Mouse (Mus musculus) left cerebral cortex, postnatal 14 days (tissue): ENCODE measurements around the gene 1500011B03Rik. TPM values are rescaled to one million over a fixed set of nuclear protein-coding genes. Genes with fewer than 3 reads are reported as not detected.

Experiments
- DNase-seq, 2 experiments: peaks; one replicate each; pipeline ENCODE4 v3.0.0; 2021 to 2022; ENCODE audit warnings: low spot score in 2 of 2, mixed read lengths in 1 of 2
- intact Hi-C: fragments of 180-260 bp; cut with DNase I; formaldehyde crosslinking; loops from one replicate; pipeline ENCODE4 v1.15.1; 2025
- total RNA-seq, 2 experiments: library from RNA; stranded (reverse); gene quantifications; 2 replicates each; pipeline ENCODE4 v1.2.3; 2021

The 1500011B03Rik gene
- total RNA-seq, 2 experiments from 2014 or later: 170 to 179 TPM

DNA sequence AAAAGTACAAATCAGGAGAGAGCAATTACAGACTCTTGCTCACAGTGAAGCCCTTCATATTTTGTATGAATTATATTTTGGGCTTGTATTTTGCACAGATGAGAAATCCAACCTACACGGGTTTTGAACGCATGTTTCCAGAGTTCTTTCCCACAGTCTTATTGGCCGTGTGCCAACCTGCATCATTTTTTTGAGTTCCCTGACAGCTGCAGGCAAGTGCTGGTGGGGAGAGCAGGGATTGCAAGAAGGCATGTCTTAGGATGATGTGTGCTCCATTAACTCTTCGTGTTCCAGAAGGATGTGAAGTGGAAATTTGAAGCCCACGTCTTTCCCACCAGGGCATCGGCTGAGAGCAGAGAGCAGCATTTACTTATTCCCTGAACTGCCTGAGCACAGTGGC is 6.7 kb downstream of the 1500011B03Rik start:
- DNase-seq: no peak
- intact Hi-C loops: no loop called here

DNA sequence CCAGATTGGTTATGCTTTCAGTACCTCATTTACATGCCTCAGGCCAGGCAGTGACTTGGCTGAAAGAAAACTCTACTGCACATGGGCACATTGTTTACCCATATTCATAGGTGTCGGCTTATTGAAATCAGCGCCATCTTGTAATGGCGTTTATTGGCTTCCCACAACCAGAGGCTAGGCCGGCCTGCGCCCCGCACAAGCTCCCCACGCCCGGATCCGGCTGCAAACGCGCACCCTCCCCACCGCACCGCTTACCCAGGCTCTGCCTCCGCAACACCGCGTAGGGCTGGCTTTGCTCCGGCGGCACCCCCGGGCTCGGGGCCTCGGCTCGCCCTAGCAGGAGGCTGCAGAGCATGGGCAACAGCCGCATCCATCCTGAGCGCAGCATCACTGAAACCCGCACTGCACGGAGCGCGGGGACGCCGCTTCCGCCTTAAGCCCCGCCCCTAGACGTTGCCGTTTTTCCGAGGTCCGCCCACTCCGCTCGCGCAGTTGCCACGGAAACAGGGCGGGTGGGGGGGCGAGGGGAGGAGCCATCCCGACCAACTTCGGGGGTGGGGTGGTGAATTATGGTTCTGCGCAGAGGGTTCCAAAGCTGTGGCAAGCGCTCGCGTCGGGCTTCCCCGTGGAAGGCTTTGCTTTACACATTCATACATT is 9.6 kb downstream of the 1500011B03Rik start:
- intact Hi-C loops: no loop called here
- DNase-seq: peak; percentile 91

DNA sequence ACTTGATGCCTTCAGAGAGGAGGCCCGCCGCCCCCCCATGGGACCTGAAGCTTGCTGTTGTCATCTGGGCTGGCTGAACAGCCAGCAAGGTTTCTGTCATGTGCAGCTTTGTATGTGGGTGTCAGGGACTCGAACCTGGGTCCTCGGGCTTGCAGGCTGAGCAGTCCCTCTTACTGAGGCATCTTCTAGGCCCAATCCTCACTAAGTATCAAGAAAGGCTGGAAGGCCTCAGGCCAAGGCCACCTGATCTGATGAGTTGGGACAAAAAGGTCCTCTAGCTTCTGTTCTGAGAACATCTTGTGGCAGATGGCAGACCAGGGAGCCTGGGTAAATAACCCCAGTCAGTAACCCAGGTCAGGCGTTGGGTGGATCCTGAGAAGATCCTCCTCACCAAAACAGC is 13.4 kb downstream of the 1500011B03Rik start:
- intact Hi-C loops: no loop called here

DNA sequence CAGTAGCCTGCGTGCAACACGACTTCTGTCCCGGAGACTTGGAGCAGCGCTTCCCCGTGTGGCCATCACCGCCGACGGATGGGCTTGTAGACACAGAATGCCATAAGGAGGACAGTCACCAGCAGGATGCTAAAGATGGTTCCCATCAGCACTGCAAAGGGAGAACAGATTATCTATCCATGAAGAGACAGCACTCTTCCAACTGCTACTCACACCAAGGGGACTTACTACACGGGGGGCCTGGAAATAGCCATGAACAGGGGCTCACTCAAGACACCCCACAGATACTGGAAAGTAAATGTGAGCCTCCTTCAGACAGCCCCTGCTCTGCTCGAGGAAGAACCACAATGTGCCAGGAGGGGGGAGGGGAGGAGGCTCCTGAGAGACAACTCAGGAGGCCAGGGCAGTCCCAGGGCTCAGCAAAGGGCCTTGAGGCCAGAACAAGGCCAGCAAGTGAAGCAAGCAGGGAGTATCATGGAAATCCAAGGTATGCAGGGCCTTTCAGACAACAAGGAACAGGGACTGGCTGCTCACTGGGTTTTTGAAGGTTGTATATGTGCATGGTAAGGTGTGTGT is 14.0 kb downstream of the 1500011B03Rik start:
- no peak for DNase-seq
- intact Hi-C loops: no loop called here

More for the DNA sequence above, 13.4 kb downstream of the 1500011B03Rik start:
- DNase-seq: no peak

- no peak for DNase-seq
- intact Hi-C loops: no loop called here
Observed at GRCm38 (mm10) chr5:114808385-114808784, 14.9 kb downstream of the 1500011B03Rik start.

GRCm38 (mm10) chr5:114807893-114808292 is 15.4 kb downstream of the 1500011B03Rik start:
- no peak for DNase-seq
- intact Hi-C loops: no loop called here

DNA sequence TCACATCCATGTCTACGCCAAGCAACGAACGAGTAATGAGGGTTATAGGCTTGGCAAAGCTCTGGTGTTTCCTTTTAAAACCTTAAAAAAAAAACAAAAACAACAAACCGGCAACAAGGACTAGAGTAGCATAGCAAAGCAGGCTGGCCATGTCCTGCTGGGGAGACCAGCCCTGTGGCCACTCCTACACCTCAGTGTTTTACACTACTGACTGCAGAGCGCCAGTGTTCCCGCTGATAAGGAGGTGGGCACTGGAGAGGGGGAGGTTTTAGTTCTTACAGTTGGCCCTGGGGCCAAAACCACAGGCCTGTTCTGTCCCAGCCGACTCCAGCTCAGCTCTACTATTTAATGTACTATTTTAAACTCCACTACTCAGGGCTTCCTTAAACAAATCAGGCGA is 15.8 kb downstream of the 1500011B03Rik start:
- intact Hi-C loops: no loop called here
- no peak for DNase-seq

DNA sequence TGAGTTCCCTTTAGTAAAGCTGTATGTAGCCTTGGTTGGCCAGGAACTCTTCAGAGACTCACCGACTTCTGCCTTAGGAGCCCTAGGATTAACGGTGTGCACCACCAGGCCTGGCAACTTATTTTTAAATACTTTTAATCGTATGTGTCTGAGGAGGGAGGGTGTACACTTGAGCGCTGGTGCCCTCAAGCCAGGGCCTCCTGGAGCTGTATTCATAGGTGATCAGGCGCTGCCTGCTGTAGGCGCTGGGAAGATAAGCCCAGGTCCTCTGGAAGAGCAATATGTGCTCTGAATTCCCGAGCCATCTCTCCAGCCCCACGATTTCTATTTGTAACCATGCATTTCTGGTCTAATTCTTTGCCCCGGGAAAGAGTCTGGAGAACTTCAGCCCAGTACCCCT is 16.2 kb downstream of the 1500011B03Rik start:
- no peak for DNase-seq
- intact Hi-C loops: no loop called here

DNA sequence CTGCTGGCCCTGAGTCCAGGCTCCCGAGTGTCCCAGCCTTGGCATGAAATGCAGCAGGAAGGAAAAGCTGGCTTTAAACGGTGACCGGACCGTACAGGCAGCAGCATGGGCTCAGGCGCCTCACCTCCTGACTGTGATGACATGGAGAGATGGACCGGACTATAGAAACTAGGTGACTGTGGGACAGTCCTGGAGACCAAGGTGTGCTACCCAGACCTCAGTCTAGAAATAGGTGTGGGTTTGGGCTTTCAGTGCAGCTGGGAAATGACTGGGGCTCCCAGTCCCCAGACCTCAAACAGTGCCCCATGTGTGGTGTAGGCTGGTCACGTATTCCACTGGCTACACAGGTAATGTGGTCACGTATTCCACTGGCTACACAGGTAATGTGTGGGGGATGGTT is 16.6 kb downstream of the 1500011B03Rik start:
- intact Hi-C loops: no loop called here

DNA sequence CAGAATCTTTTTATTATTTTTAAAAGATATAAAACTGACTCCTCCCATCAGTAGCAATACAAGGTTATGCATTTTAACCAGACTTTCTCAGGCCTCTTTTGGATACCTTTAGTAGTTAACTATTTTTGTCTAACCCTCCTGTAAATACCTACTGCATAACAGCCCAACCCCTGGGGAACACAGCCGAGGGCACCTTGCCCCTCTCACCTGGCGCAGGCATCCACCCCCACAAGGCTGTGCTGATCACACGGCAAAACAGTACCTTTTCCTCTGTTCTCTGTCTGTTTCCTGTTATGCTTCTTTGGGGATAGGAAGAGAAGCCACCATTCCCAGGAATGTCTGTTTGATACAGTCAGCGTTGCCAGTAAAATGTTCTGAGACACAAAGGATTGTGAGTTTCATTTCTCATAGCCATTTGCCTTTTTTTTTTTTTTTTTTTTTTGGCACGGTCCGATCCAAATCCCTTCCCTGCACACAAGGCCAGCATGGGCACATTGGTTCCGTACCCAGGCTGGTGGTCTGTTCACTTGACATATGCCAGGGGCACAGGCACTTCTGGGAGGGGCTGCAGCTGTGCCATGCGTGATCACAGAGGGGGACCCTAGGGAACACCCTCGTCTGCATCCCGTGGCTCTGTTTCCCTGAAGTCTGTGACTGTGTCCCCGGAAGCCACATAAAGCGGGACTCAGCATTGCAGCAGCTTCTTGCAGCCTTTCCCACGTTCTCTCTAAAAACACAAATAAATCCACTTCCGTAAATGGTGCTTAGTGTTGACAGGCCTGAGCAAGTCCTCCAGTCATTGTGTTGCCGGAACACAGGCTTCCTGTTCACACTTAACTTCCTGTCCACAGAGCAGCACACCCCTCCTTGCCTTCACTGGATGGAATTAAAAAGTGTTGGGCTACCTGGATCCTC is 17.6 kb downstream of the 1500011B03Rik start:
- intact Hi-C loops: no loop called here
- no peak for DNase-seq

More for the DNA sequence above, 16.6 kb downstream of the 1500011B03Rik start:
- no peak for DNase-seq

- intact Hi-C loops: no loop called here
- DNase-seq: peak; percentile 69 to 83
Observed at GRCm38 (mm10) chr5:114804958-114805357, 18.3 kb downstream of the 1500011B03Rik start.

DNA sequence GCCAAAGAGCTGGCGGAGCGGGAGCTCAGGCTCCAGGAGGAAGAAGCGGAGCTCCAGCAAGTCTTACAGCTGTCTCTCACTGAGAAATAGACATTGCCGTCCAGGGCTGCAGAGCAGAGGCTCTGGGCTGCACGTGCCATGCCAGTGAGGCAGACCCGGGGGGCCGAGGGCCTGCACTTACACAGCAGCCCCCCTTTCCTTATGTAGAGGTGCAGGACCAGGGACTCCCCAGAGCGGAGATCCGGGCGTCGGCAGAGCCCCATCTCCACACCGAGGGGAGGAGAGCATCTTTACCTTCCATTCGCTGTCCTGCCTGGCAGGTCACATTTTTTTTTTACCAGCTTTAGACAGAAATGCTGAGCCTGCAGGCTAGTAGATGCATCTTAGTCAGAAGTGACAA is 18.9 kb downstream of the 1500011B03Rik start:
- no peak for DNase-seq
- intact Hi-C loops: no loop called here

GRCm38 (mm10) chr5:114803231-114803630 is 20.0 kb downstream of the 1500011B03Rik start:
- no peak for DNase-seq
- intact Hi-C loops: no loop called here

DNA sequence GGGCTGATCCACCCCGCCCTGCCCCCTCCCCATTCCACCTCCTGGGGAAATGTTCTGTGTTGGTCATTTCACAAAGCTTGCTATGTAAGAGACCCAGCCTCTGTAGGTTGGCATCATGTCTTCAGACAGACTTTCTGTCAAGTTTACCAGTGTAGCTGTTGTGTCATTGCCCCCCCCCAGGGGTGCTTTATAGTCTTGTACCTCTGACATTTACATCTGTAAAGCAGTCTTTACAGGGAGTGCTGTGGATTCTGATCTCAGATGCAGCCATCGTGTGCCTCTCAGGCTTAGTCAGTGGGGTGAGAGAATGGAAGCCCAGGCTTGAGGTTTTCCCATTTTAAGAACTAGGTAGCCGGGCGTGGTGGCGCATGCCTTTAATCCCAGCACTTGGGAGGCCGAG is 21.4 kb downstream of the 1500011B03Rik start:
- DNase-seq: no peak
- intact Hi-C loops: no loop called here

DNA sequence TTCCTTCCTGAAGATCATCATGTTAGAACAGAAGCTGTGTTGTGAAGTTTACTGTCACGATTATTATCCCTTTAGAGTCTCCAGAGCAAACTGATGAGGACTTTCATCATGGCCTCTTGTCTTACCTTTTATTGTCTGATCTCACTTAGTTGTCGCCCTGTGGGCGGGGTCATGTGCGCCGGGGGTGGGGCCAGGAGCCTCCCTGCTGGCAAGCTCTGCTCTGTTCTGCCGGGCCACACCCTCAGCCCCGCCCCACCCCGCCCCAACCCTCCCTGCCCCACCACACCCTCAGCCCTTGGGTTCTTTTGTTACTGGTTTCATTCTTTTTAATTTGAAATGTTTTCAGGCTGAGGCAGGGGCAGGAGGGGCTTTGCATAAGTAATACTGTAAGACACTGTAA is 22.2 kb downstream of the 1500011B03Rik start:
- DNase-seq: no peak
- intact Hi-C loops: no loop called here

GRCm38 (mm10) chr5:114799848-114800247 is 23.4 kb downstream of the 1500011B03Rik start:
- DNase-seq: no peak

DNA sequence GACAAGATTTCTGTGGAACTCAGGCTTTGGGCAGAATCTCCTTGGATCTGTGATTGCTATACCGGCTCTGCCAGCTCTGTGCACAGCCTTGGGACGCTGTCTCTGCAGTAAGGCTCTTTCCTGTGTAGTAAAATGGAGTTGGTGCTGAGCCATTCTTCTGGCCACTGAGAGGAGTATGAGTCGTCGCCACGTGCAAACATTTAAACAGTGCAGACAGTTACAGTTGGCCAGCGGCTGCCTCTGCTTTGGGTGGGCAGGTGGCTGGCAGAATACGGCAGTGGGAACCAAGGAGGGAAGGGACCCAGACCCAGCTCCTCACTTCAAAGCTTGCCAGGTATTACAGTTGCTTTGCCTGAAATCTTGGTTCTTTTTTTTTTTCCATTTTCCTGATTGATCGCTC is 26.0 kb downstream of the 1500011B03Rik start:
- peak in 1 of 2 experiments; percentile 44 for DNase-seq
- intact Hi-C loops: no loop called here

More at GRCm38 (mm10) chr5:114799848-114800247, 23.4 kb downstream of the 1500011B03Rik start:
- intact Hi-C loops: no loop called here

DNA sequence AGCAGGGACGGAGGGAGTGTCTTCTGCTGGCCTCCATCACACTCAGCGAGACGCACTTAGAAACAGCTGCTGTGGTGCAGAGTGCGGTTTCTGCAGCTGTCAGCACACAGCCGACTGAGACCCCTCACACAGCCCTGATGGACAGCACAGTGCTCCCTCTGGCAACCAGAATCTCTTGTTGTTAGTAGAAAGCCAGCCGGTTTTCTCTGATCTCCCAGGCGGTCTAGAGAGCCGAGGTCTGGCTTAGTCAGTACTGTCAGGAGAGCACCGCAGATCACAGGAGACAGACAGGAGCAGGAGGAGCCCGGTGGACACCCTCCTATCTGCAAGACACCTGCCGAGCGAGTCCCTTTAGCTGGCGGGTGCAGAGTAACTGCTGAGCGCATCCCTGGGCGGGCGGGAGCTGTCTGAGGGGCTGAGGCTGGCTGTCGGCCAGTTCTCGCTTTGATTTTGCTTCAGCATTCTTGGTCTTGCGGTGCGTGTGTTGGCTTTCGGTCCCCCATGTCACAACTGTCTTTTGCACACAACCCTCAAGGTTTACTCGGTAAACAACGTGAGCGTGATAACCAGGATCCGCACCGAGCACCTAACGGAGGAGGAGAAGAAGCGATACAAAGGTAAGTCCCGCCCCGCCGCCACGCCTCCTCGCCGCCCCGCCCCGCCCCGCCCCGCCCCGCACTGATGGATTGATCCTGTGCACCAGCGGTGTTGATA is 26.8 kb downstream of the 1500011B03Rik start:
- intact Hi-C loops: no loop called here
- DNase-seq: peak in 1 of 2 experiments; percentile 44

- intact Hi-C loops: no loop called here
- no peak for DNase-seq
Observed at GRCm38 (mm10) chr5:114795653-114796052, 27.6 kb downstream of the 1500011B03Rik start.

DNA sequence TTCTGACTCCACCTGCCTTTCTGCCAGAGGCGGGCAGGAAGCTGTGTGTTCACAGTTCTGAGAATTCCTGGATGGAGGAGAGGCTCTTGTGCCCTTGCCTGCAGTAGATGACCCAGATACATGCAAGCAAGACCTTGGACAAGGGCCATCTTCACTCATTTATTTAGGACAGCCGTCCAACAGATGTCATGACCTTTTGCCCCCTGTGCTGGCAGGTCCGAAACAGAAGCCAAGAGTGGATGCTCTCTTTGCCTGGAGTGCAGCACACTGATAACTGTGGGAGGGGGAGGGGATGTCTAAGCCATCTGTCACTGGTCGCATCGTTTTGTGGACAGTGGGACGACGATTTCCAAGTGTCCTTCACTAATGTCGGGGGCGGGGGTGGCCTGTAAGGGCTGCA is 28.0 kb downstream of the 1500011B03Rik start:
- DNase-seq: no peak
- intact Hi-C loops: no loop called here
